Mouse (Mus musculus): ENCODE data around the gene Stom. TPM values are rescaled to one million over a fixed set of nuclear protein-coding genes. Genes with fewer than 3 reads are reported as not detected.
A peak's percentile ranks its signal among the peaks of the same experiment; 100 is the strongest.

Gene Stom
- polyA plus RNA-seq, 1 experiment from 2014 or later = 18.6 TPM

DNA sequence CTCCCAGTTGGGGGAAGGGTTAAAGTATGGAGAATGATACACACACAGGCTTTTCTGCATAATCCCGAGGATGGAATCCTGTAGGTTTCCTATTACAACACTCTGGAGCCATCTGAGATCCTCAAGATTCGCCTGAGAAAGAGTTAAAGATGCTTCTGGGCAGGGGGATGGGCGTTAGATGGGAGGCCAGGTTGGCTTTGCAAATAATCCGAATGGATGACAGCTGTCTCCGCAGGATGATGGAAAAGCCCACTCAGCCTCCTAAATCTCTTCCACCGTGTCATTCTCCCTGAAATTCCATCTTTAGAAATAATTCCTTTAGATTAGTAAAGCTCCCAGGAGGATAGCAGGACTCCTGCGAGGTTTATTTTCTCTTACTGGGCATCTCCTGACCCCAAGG, 1.2 kb downstream of the Stom start:
- Histone ChIP-seq H3K27me3 (peaks cover 5% of the 10 kb centered on the region; the same call in 1 of the 2 replicates), H3K36me3 (no peaks in the 10 kb centered on the region), H3K4me3 (peak overlapping the region; percentile 73), H3K9me3 (no peaks in the 10 kb centered on the region), H3K4me1 (replicated peaks) (peaks cover 17% of the 10 kb centered on the region), H3K4me2 (peak overlapping the region; percentile 96), H3K27ac (peak overlapping the region; percentile 82; the same call in 1 of the 2 replicates), H3K9ac (peak overlapping the region; percentile 81)
- 10% methylated on average over 7 of the region's 7 CpGs for WGBS
- ATAC-seq (ENCODE audit: low FRiP score) = no peak

DNA sequence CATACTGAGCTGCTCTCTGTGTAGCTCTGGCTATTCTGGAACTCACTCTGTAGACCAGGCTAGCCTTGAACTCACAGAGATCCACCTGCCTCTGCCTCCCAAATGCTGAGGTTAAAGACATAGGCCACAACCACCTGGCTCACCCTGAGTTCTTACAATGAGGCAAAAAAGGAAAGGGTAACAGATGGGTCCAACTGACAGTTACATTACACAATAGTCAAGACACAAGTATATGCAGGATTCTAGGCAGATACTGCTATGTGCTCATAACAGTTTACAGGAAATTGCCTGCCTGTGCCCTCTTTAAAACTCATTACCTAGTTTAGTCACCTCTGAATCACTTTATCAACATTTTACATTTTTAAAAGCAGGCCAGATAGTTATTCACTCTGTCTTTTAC, 3.1 kb downstream of the Stom start:
- peaks cover 17% of the 10 kb centered on the region for H3K4me1 ChIP-seq (replicated peaks)
- H3K4me3 ChIP-seq = no peak overlapping the region
- no peaks in the 10 kb centered on the region for H3K36me3 ChIP-seq
- ATAC-seq (ENCODE audit: low FRiP score) = no peak
- no peaks in the 10 kb centered on the region for H3K9me3 ChIP-seq
- H3K27me3 ChIP-seq = peaks cover 5% of the 10 kb centered on the region; the same call in 1 of the 2 replicates
- no peak overlapping the region for H3K4me2 ChIP-seq
- H3K27ac ChIP-seq = no peak overlapping the region
- no peak overlapping the region for H3K9ac ChIP-seq

DNA sequence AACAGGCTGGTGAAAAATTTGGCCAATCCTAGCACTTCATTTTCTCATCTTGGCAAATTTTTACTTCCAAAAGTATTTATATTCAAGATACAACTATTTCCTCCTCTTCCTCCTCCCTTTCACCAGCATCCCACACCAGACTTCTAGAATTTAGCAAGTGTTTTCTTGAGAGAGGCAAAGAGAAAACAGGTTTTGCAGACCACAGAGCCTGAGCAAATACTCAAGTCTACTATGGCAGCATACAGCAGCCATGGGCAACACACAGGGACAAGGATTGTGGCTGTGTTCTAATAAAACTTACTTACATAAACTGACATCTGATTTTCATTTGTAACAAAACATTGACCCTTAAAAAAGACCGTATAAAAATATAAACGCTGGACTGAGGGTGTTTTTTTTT, 5.6 kb downstream of the Stom start:
- no peak for ATAC-seq (ENCODE audit: low FRiP score)
- Histone ChIP-seq H3K4me3 (no peak overlapping the region), H3K27ac (no peak overlapping the region), H3K9ac (no peak overlapping the region), H3K9me3 (no peaks in the 10 kb centered on the region), H3K4me1 (replicated peaks) (peaks cover 14% of the 10 kb centered on the region), H3K4me2 (no peak overlapping the region), H3K27me3 (peaks cover 5% of the 10 kb centered on the region; the same call in 1 of the 2 replicates), H3K36me3 (no peaks in the 10 kb centered on the region)
- 86% methylated on average over 2 of the region's 2 CpGs for WGBS

DNA sequence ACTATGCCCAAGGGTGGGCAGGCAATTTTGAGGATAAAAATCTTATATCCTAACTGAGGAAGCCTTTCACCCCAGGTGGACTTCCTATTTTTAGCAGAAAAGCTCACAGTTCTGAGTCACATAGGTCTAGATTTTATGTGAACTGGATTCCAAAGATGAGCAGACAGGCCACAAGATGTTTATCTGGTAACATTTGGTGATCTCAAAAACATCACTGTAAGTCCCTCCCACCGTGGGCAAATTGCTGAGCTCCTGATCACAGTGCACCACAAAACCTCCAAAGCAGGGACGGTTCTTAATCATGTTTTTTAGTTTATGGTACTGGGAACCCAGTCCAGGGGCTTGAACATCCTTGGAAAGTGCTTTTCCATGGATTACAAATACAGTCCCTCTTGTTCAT, 7.7 kb downstream of the Stom start:
- Histone ChIP-seq H3K4me2 (no peak overlapping the region), H3K27me3 (no peaks in the 10 kb centered on the region), H3K36me3 (no peaks in the 10 kb centered on the region), H3K9ac (no peak overlapping the region), H3K4me1 (replicated peaks) (peaks cover 5% of the 10 kb centered on the region), H3K4me3 (no peak overlapping the region), H3K27ac (no peak overlapping the region), H3K9me3 (no peaks in the 10 kb centered on the region)
- WGBS = 86% methylated on average over 2 of the region's 2 CpGs
- ATAC-seq (ENCODE audit: low FRiP score) = no peak

DNA sequence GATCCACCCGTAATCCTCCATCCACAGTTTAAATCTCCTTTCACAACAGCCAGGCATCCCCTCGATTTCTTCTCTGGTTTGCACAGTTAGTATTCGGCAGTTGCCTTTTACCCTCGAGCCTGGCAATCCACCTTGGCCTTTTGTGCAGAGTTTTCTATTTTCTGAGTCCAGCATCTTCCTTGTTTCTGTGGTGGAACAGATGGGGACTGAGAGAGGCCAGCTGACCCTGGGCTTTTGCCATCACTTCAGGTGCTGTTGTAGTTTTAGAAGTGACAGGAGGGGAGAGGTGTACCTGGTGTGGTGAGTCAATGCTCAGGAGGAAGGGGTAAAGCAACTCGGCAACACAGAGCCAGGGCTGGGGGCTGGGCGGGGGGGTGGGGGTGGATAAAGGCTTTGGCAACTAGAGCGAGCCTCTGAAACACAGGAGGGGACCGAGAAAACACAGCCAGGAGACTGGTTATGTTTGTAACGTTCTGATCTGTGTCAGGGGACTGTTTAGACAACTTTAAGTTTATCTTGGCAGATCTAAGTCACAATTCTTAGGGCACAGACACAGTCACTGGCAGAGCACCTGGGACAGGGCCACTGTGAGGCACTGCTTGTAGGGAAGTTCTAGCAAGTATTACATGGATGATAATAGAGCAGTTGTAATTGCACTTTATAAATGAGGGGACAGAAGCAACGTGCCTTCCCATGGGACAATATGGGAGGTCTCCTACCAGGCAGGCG, 8.5 kb downstream of the Stom start:
- Histone ChIP-seq H3K27me3 (no peaks in the 10 kb centered on the region), H3K4me2 (no peak overlapping the region), H3K36me3 (no peaks in the 10 kb centered on the region), H3K9ac (no peak overlapping the region), H3K4me3 (no peak overlapping the region), H3K27ac (no peak overlapping the region), H3K9me3 (no peaks in the 10 kb centered on the region), H3K4me1 (replicated peaks) (peaks cover 12% of the 10 kb centered on the region)
- WGBS = 56% methylated on average over 11 of the region's 11 CpGs
- no peak for ATAC-seq (ENCODE audit: low FRiP score)

DNA sequence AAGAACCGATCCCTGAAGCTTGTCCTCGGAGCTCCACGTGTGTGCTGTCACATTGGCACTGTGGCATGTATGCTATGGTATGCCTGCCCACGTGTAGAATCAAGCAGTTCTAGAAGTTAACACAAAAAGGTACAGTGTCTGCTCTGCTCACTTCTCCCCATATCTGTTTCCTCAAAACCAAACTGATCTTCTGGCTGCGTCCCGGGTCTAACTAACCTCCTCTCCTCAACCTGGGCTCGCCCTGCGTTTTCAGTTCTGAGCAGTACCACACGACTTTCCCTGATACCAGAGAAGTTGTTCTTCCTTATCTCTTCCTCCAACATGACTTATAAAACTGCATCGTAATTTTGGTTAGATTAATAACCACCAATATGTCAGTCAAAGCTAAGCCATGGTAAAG, 9.2 kb downstream of the Stom start:
- H3K4me3 ChIP-seq = no peak overlapping the region
- H3K36me3 ChIP-seq = no peaks in the 10 kb centered on the region
- ATAC-seq (ENCODE audit: low FRiP score) = no peak
- WGBS = 77% methylated on average over 10 of the region's 10 CpGs
- no peak overlapping the region for H3K4me2 ChIP-seq
- no peaks in the 10 kb centered on the region for H3K9me3 ChIP-seq
- no peak overlapping the region for H3K27ac ChIP-seq
- no peak overlapping the region for H3K9ac ChIP-seq
- H3K4me1 ChIP-seq (replicated peaks) = peaks cover 18% of the 10 kb centered on the region
- H3K27me3 ChIP-seq = no peaks in the 10 kb centered on the region

DNA sequence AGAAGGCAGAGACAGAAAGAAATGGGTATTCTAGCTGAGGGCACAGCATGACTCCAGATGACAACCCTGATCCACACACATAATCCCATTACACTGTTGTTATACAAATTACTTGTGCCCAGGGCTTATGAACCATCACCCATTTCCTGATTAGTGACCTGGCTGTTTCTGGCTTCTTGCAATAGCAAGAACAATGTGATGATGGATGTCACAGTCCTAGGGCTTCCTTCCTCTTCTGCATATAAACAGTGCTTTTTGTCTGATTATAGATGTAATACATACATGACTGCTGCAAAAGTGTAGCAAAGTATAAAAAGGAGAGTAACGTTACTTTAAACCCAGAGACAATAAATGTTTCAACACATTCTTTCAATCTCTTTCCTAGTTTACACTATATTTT, 9.8 kb downstream of the Stom start:
- H3K4me1 ChIP-seq (replicated peaks) = peaks cover 24% of the 10 kb centered on the region
- no peaks in the 10 kb centered on the region for H3K27me3 ChIP-seq
- H3K36me3 ChIP-seq = no peaks in the 10 kb centered on the region
- H3K27ac ChIP-seq = no peak overlapping the region
- no peak overlapping the region for H3K4me2 ChIP-seq
- ATAC-seq (ENCODE audit: low FRiP score) = no peak
- H3K4me3 ChIP-seq = no peak overlapping the region
- no peaks in the 10 kb centered on the region for H3K9me3 ChIP-seq
- no peak overlapping the region for H3K9ac ChIP-seq
- WGBS = 65% methylated on average over 1 of the region's 1 CpGs

DNA sequence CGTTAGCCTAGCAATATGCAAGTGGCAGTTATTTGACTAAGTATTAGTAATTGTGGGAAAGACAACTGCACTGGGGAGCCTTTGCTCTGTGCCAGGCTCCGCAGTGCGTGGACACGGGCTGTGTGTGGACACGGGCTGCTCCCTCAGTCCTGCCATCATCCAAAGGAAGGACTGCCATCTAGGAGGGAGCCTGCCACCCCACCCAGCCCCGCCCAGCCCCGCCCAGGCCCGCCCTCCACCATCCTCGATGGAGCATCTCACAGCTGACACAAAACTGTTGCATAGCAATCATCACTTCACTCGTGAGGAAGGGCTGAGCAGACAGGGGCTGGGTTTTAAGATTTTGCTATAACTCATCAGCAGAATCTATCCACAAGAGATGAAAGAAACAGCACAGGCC, 10.8 kb downstream of the Stom start:
- Histone ChIP-seq H3K4me1 (replicated peaks) (peaks cover 30% of the 10 kb centered on the region), H3K9me3 (no peaks in the 10 kb centered on the region), H3K4me3 (no peak overlapping the region), H3K4me2 (no peak overlapping the region), H3K27ac (no peak overlapping the region), H3K36me3 (no peaks in the 10 kb centered on the region), H3K9ac (no peak overlapping the region), H3K27me3 (no peaks in the 10 kb centered on the region)
- no peak for ATAC-seq (ENCODE audit: low FRiP score)
- WGBS = 73% methylated on average over 10 of the region's 10 CpGs

DNA sequence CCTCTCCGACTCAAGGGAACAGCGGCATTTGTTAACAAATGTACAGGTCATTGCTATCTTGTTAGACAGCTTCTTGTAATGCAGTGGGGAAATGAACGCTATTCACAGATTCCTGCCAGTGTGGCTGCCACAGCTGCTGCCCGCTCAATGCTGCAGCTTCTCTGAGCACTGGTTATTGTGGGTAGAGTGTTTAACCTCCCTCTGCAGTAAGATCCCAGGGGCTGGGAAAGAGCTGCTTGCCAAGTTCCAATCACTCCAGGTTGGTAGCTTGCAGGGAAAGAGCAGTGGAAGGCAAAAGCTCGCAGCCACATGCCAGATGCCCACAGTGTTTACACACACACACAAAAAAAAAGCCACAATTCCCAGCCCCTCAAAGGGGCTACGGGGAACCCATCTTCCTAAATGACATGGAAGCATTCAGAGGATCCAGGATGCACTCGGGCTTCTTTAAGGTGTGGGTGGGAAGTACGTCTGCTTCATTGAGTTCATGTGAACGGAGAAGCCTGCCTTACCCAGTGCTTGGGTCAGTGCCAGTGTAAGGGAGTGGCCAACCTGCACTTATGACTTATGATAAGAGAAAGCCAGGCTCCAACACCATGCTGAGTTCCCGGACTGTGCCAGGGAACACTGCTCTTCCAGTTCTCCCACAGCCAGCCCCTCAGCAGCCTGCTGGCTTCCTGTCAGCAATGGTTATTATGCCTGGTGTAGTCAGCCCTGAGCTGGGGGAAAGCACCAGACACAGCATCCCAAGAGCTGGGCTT, 14.2 kb downstream of the Stom start:
- peak overlapping the region; percentile 63 for H3K27ac ChIP-seq
- H3K9me3 ChIP-seq = no peaks in the 10 kb centered on the region
- peaks cover 44% of the 10 kb centered on the region for H3K4me1 ChIP-seq (replicated peaks)
- H3K36me3 ChIP-seq = no peaks in the 10 kb centered on the region
- 52% methylated on average over 10 of the region's 10 CpGs for WGBS
- ATAC-seq (ENCODE audit: low FRiP score) = peak; percentile 60; the same call in 1 of the 2 replicates
- no peak overlapping the region for H3K4me2 ChIP-seq
- H3K4me3 ChIP-seq = no peak overlapping the region
- no peaks in the 10 kb centered on the region for H3K27me3 ChIP-seq
- no peak overlapping the region for H3K9ac ChIP-seq

DNA sequence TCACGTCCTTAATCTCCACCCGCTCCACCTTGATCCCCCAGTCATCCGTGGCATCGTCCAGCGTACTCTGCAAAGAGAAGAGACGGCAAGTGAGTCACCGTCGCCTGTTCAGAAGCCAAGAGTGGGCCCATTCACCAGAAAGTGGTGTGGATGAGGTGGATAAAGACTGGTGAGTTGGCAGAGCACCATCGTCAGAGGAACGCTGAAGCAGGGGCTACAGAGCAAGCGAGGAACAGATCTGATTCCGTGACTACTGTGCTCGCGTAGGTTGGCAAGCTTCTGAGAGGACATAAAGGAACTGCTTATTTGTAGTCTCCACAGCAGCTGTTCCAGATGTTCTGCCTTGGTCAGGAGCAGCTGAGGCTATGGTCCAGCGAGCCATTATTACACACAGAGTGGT, 16.4 kb downstream of the Stom start:
- Histone ChIP-seq H3K4me2 (no peak overlapping the region), H3K9ac (no peak overlapping the region), H3K27ac (no peak overlapping the region), H3K27me3 (no peaks in the 10 kb centered on the region), H3K4me1 (replicated peaks) (peaks cover 39% of the 10 kb centered on the region), H3K9me3 (no peaks in the 10 kb centered on the region), H3K4me3 (no peak overlapping the region), H3K36me3 (no peaks in the 10 kb centered on the region)
- WGBS = 93% methylated on average over 15 of the region's 15 CpGs
- ATAC-seq (ENCODE audit: low FRiP score) = no peak

DNA sequence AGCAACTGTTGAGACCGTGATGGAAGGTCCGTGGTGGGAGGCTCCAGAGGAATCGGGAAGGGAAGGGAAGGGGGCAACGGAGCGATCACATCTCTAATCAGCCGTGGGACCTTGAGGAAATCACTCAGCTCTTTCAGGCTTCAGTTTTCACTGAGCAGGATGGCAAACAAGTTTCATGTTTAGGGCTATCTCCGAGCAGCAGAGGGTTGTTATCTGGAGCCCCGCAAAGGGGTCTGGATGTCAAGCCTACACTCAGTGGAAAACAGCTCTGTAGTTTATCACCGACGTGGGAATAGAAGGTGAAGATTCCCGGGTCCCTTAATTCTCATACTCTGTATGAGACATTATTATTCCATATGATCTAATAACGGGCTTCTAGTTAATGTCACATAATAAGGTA, 18.4 kb downstream of the Stom start:
- ATAC-seq (ENCODE audit: low FRiP score) = no peak
- Histone ChIP-seq H3K4me2 (no peak overlapping the region), H3K27ac (no peak overlapping the region), H3K9ac (no peak overlapping the region), H3K9me3 (no peaks in the 10 kb centered on the region), H3K4me3 (no peak overlapping the region), H3K4me1 (replicated peaks) (peaks cover 33% of the 10 kb centered on the region), H3K36me3 (no peaks in the 10 kb centered on the region), H3K27me3 (no peaks in the 10 kb centered on the region)
- WGBS = 82% methylated on average over 12 of the region's 12 CpGs

DNA sequence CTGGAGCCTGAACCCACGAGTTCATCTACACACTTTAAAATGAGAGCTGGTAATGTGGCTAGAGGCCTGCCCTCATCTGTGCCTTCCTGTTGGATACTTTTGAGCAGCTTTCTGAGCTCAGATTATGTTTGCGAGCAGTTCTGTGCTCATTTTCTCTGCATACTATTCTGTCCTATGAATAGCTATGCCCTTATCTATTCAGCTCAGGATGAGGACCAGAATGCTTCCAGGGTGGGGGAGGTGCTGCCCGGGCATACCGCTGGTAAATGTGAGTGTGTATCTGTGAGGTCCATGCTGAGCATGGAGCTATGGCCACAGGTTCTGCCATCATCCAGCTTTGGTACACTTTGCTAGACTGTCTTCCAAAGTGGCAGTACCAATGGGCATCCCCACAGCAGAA, 19.2 kb downstream of the Stom start:
- ATAC-seq (ENCODE audit: low FRiP score) = no peak
- no peaks in the 10 kb centered on the region for H3K27me3 ChIP-seq
- peaks cover 27% of the 10 kb centered on the region for H3K4me1 ChIP-seq (replicated peaks)
- no peak overlapping the region for H3K4me2 ChIP-seq
- H3K9ac ChIP-seq = no peak overlapping the region
- no peaks in the 10 kb centered on the region for H3K36me3 ChIP-seq
- H3K27ac ChIP-seq = no peak overlapping the region
- H3K9me3 ChIP-seq = no peaks in the 10 kb centered on the region
- 88% methylated on average over 4 of the region's 4 CpGs for WGBS
- H3K4me3 ChIP-seq = no peak overlapping the region

DNA sequence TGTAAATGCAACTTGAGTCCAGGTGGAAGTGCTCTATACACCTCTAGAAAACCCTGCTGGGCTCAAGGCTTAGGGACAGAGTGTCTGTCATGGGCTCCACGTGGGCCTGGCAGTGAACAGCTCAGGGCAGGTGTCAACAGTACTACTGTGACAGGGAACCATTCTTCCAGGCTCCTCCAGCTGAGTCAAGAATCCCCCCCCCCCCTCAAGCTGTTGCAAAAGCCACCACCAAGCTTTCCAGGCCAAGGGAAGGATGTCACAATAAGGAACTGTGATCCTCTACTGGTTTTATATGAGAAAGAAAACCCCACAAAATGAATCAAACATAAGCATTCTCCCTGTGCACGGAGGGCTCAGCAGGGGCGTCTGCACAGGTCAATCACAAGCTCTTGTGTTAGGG, 22.5 kb downstream of the Stom start:
- Histone ChIP-seq H3K36me3 (no peaks in the 10 kb centered on the region), H3K27ac (no peak overlapping the region), H3K9ac (no peak overlapping the region), H3K4me2 (no peak overlapping the region), H3K4me1 (replicated peaks) (peaks cover 4% of the 10 kb centered on the region; the same call in 1 of the 2 replicates), H3K27me3 (no peaks in the 10 kb centered on the region), H3K9me3 (0 out of 2 replicates have a peak, but pooled peaks cover 4% of the 10 kb centered on the region), H3K4me3 (no peak overlapping the region)
- no peak for ATAC-seq (ENCODE audit: low FRiP score)
- 42% methylated on average over 3 of the region's 3 CpGs for WGBS

Measured in hindbrain, embryonic 13.5 days (tissue).